Mouse (Mus musculus) liver, embryonic 14.5 days (tissue): ENCODE data around the gene Ift20.

ENCODE experiments used
- CTCF ChIP-seq: IDR thresholded peaks from 2 replicates; pipeline ENCODE4 v1.5.1; 2016; ENCODE audit warnings: antibody characterized with exemption, low read depth, control low read depth
- EP300 ChIP-seq: IDR thresholded peaks from 2 replicates; pipeline ENCODE4 v1.6.1; 2016; ENCODE audit warnings: antibody characterized with exemption, low read depth

GRCm38 (mm10) chr11:78528714-78529113, 7.4 kb upstream of the Ift20 start:
- no peak for TF ChIP-seq CTCF
- no peak for TF ChIP-seq EP300
